Mouse (Mus musculus) stomach, embryonic 15.5 days (tissue): ENCODE results near the gene Zbtb21. TPM values are rescaled to one million over a fixed set of nuclear protein-coding genes. Genes with fewer than 3 reads are reported as not detected.
A peak's percentile ranks its signal among the peaks of the same experiment; 100 is the strongest.

Experiments
- ATAC-seq: fragments of 200-750 bp; cut with Nextera tagmentation; 2 replicates; pipeline ENCODE4 v1.8.0; 2017; ENCODE audit warnings: low read depth, moderate number of reproducible peaks, moderate TSS enrichment; ENCODE audit not compliant: insufficient read depth, low FRiP score
- H3K27ac ChIP-seq: fragments of 300-500 bp; sonication (generic); 2 replicates; pipeline ENCODE4 v1.5.1; 2015; ENCODE audit warnings: mild to moderate bottlenecking, inconsistent platforms
- H3K27me3 ChIP-seq: fragments of 300-500 bp; sonication (generic); replicated peaks from 2 replicates; pipeline ENCODE4 v1.6.1; 2015; ENCODE audit warnings: inconsistent platforms
- H3K36me3 ChIP-seq: fragments of 300-500 bp; sonication (generic); 2 replicates; pipeline ENCODE4 v1.6.1; 2015; ENCODE audit warnings: inconsistent platforms
- H3K4me1 ChIP-seq: fragments of 300-500 bp; sonication (generic); 2 replicates; pipeline ENCODE4 v1.6.1; 2015; ENCODE audit warnings: inconsistent platforms
- H3K4me2 ChIP-seq: fragments of 300-500 bp; sonication (generic); 2 replicates; pipeline ENCODE4 v1.6.1; 2015; ENCODE audit warnings: mild to moderate bottlenecking, inconsistent platforms
- H3K4me3 ChIP-seq: fragments of 300-500 bp; sonication (generic); replicated peaks from 2 replicates; pipeline ENCODE4 v1.5.1; 2015; ENCODE audit warnings: inconsistent platforms
- H3K9ac ChIP-seq: fragments of 300-500 bp; sonication (generic); 2 replicates; pipeline ENCODE4 v1.6.1; 2015; ENCODE audit warnings: inconsistent platforms
- H3K9me3 ChIP-seq: fragments of 300-500 bp; sonication (generic); 2 replicates; pipeline ENCODE4 v1.6.1; 2016; ENCODE audit warnings: inconsistent platforms
- WGBS: fragments of 180-500 bp; shearing (Covaris S2); methylation state at CpG from one replicate; pipeline ENCODE4 v1.1.7; 2015; 5-methylcytosine and 5-hydroxymethylcytosine counted together
- polyA plus RNA-seq: library from polyadenylated mRNA; unstranded; fragments of >200 nt; fragmentation: Nextera tagmentation; extraction: Ambion mirVana; gene quantifications from 2 replicates; pipeline ENCODE4 v1.2.1, GENCODE M21; 2015

Gene Zbtb21
- polyA plus RNA-seq, 1 experiment from 2014 or later, result 11.0 TPM

DNA sequence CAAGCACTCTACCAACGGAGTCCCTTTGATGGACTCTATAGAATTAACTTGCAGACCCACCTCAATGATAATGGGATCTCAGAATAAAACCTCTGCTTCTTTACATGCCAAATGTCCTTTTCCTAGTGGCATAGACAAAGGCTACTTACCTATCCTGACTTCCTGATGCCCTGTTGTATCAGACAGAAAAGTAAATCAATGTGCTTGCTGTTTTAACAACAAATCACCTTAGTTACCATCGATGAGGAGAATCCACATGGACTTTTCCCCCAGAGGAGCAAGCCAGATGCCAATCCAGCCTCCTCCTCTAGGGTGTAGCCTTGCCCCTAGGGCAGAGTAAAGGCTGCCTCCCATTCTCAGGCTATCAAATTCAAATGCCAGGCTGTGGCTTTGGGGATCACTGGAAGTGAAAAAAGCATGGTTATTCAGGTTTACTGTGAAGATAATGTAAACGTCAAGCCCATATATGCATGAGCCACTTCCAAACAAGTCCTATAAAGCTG lies 21.9 kb downstream of the Zbtb21 start:
- H3K4me3 ChIP-seq, result no peak overlapping the region
- WGBS, result 84% methylated on average over 3 of the region's 3 CpGs
- H3K27me3 ChIP-seq, result no peaks in the 10 kb centered on the region
- no peak for ATAC-seq
- H3K36me3 ChIP-seq, result no peaks in the 10 kb centered on the region
- H3K9ac ChIP-seq, result no peak overlapping the region
- H3K4me1 ChIP-seq, result no peaks in the 10 kb centered on the region
- H3K4me2 ChIP-seq, result no peak overlapping the region
- H3K9me3 ChIP-seq, result no peaks in the 10 kb centered on the region
- no peak overlapping the region for H3K27ac ChIP-seq

DNA sequence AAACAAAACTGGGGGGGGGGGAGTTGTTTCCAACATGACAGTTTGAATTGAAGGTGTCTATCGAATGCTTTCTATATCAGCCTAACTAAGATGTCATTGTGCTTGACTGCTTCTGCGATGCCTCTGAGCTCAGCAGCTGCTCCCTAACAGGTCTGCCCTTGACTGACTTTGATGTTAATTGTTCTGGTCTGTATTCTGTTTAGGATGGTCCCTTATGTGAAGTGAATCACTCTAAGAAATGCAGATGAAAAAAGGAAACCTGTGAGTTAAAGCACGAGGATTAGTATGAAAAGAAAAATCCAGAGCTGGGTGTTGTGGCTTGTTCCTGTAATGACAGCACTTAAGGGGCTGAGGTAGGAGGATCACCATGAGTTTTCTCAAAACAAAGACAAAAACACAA lies 26.6 kb downstream of the Zbtb21 start:
- Histone ChIP-seq H3K4me2 (no peak overlapping the region), H3K9ac (no peak overlapping the region), H3K9me3 (no peaks in the 10 kb centered on the region), H3K4me1 (no peaks in the 10 kb centered on the region), H3K27ac (no peak overlapping the region), H3K36me3 (no peaks in the 10 kb centered on the region), H3K4me3 (no peak overlapping the region), H3K27me3 (no peaks in the 10 kb centered on the region)
- ATAC-seq, result no peak
- 84% methylated on average over 3 of the region's 3 CpGs for WGBS

DNA sequence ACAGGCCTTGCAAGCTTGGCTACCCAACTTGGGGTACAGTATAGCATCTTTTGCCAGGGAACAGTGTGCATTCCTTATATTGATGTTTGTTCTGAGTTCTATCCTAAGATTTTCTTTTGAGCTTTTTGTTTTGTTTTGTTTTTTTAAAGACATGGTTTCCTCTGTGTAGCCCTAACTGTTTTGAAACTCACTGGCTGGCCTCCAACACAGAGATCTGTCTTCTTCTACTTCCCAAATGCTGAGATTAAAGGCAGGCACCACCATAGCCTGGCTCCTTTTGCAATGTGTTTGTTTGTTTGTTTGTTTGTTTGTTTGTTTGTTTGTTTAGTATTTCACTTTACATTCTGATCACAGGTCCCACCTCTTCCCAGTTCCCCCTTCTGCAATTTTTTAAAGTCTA lies 32.2 kb downstream of the Zbtb21 start:
- Histone ChIP-seq H3K4me2 (no peak overlapping the region), H3K9ac (no peak overlapping the region), H3K36me3 (no peaks in the 10 kb centered on the region), H3K9me3 (no peaks in the 10 kb centered on the region), H3K4me3 (no peak overlapping the region), H3K27ac (no peak overlapping the region), H3K4me1 (no peaks in the 10 kb centered on the region), H3K27me3 (no peaks in the 10 kb centered on the region)
- ATAC-seq, result no peak

DNA sequence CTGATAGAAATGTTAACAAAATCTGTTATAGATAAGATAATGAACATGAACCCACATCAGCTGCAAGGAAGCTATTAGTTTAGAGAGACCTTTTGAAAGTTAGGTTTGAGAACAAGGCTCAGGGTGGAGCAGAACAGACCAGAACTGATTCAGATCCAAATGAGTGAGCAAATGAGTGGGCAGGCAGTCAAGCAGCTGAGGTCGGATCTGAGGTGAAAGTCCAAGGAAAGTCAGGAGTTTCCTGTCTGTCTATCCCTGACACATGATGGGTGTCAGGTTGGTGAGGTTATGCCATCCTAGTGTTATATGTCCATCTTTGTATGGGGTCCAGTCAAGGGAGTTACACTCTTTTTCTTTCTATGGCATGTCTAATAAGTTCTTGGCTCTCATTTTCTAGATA lies 32.9 kb downstream of the Zbtb21 start:
- Histone ChIP-seq H3K27ac (no peak overlapping the region), H3K9ac (no peak overlapping the region), H3K4me1 (no peaks in the 10 kb centered on the region), H3K4me3 (no peak overlapping the region), H3K27me3 (no peaks in the 10 kb centered on the region), H3K36me3 (no peaks in the 10 kb centered on the region), H3K4me2 (no peak overlapping the region), H3K9me3 (no peaks in the 10 kb centered on the region)
- no peak for ATAC-seq
- WGBS, result 41% methylated on average over 1 of the region's 1 CpGs

DNA sequence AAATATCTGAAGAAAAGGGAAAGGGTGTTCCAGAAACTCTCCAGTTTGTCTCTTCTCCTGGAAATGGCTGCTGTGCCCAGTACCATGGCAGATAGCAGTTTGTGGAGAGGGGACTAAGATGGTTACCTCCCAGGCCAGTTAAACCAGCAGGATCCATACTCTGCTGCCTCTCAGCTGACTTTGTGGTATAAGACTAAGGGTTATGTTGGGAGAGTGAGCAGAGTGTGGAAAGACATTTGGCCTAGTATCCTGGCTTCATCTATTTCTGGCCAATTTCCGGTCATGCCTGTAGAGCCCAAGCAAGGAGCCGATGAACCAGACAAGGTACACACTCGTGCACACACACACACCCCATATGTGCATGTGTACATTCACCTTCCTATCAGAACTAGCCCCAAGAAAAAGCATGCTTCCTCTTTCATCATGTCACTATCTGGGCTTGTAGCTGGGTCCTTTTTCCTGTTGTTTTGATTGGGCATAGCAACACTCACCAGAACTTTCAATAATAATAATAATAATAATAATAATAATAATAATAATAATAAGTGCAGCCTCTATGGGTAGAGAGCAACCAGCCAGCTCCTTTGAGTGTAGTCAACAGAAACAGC lies 35.0 kb downstream of the Zbtb21 start:
- Histone ChIP-seq H3K9ac (no peak overlapping the region), H3K4me3 (no peak overlapping the region), H3K9me3 (no peaks in the 10 kb centered on the region), H3K4me1 (0 out of 2 replicates have a peak, but pooled peaks cover 4% of the 10 kb centered on the region), H3K27ac (no peak overlapping the region), H3K36me3 (no peaks in the 10 kb centered on the region), H3K27me3 (no peaks in the 10 kb centered on the region), H3K4me2 (no peak overlapping the region)
- no peak for ATAC-seq
- WGBS, result 90% methylated on average over 3 of the region's 3 CpGs

DNA sequence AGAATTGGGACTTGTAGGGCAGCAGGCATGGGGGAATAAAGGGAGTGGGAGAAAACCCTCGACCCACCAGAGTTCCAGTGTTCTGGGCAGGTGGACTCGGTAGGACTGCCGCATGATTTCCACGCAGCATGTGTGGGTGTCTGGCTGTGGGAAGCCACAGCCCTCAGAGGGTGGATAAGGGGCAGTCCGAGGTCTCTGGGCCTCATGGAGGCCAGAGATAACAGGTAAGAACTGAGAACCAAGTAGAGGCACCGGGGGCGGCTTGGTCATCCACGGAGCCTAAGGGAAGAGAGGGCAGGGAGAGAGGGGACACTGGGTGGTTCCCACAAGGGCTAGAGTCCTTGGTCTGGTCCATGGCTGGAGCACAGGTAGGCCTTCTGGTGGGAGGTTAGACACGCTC lies 36.0 kb downstream of the Zbtb21 start:
- no peak for ATAC-seq
- Histone ChIP-seq H3K27me3 (no peaks in the 10 kb centered on the region), H3K27ac (no peak overlapping the region), H3K9me3 (no peaks in the 10 kb centered on the region), H3K4me3 (no peak overlapping the region), H3K9ac (no peak overlapping the region), H3K4me1 (0 out of 2 replicates have a peak, but pooled peaks cover 4% of the 10 kb centered on the region), H3K36me3 (no peaks in the 10 kb centered on the region), H3K4me2 (no peak overlapping the region)
- WGBS, result 80% methylated on average over 9 of the region's 9 CpGs

DNA sequence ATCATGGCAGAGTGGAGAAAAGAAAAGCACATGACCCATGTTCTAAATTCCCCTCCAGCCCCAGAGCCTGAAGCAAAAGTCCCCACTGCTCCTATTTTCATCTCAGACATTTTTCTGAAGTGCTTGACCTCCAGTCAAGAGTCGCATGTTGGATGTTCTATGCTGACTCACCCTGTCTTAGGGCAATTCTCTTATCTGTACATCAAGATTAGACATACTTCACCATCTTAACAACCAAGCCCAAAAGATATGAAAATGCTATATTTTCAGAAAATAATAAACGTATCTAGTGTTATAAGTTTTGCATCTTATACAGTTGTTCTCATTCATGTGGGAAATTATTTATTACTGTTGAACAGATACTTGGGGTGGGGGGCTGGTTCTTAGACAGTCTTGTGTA lies 36.7 kb downstream of the Zbtb21 start:
- 84% methylated on average over 2 of the region's 2 CpGs for WGBS
- Histone ChIP-seq H3K9ac (no peak overlapping the region), H3K27me3 (no peaks in the 10 kb centered on the region), H3K4me1 (peaks cover 4% of the 10 kb centered on the region; the same call in 1 of the 2 replicates), H3K27ac (no peak overlapping the region), H3K9me3 (no peaks in the 10 kb centered on the region), H3K36me3 (no peaks in the 10 kb centered on the region), H3K4me2 (no peak overlapping the region), H3K4me3 (no peak overlapping the region)
- ATAC-seq, result no peak

DNA sequence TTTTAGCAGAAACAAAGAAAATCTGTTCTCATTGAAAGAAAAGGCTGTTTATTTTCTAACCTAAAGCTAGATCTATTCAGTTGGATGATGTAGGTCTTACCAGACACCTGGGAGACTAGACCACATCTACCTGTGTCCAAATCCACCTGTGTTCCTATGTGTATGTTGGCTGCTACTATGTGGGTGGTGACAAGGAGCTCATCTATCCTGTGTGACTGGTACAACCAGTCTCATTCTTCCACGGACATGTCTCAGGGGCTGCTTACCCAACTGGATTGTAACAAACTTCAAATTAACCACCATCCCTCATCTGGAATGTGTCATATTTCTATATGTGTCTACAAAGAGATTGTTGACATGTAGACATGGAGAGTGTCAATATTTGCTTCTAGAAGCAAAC lies 38.7 kb downstream of the Zbtb21 start:
- no peak overlapping the region for H3K4me2 ChIP-seq
- WGBS, result 50% methylated on average over 1 of the region's 1 CpGs
- no peaks in the 10 kb centered on the region for H3K36me3 ChIP-seq
- no peak overlapping the region for H3K27ac ChIP-seq
- ATAC-seq, result no peak
- H3K9me3 ChIP-seq, result no peaks in the 10 kb centered on the region
- peaks cover 4% of the 10 kb centered on the region; the same call in 1 of the 2 replicates for H3K4me1 ChIP-seq
- H3K4me3 ChIP-seq, result no peak overlapping the region
- H3K27me3 ChIP-seq, result no peaks in the 10 kb centered on the region
- no peak overlapping the region for H3K9ac ChIP-seq

DNA sequence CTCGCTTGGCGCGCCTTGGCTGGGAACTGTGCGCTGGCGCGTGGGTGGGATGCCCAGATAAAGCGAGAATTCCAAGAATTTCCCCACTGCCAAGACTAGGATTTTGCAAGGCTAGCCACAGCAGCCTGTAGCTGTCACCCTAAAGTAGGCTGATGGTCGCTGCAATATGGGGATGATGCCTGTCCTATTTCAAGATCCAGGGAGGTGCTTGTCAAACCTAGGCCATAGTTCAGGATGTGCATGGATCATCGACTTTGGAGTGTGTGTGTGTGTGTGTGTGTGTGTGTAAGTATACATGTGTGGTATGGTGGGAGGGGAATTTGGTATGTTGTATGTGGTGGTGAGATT lies 39.7 kb downstream of the Zbtb21 start:
- H3K4me1 ChIP-seq, result peaks cover 4% of the 10 kb centered on the region; the same call in 1 of the 2 replicates
- no peak overlapping the region for H3K27ac ChIP-seq
- no peaks in the 10 kb centered on the region for H3K9me3 ChIP-seq
- 1% methylated on average over 9 of the region's 9 CpGs for WGBS
- peak overlapping the region; percentile 82 for H3K4me3 ChIP-seq
- peak; percentile 25; the same call in 1 of the 2 replicates for ATAC-seq
- no peaks in the 10 kb centered on the region for H3K36me3 ChIP-seq
- peak overlapping the region; percentile 85 for H3K4me2 ChIP-seq
- no peaks in the 10 kb centered on the region for H3K27me3 ChIP-seq
- H3K9ac ChIP-seq, result no peak overlapping the region

DNA sequence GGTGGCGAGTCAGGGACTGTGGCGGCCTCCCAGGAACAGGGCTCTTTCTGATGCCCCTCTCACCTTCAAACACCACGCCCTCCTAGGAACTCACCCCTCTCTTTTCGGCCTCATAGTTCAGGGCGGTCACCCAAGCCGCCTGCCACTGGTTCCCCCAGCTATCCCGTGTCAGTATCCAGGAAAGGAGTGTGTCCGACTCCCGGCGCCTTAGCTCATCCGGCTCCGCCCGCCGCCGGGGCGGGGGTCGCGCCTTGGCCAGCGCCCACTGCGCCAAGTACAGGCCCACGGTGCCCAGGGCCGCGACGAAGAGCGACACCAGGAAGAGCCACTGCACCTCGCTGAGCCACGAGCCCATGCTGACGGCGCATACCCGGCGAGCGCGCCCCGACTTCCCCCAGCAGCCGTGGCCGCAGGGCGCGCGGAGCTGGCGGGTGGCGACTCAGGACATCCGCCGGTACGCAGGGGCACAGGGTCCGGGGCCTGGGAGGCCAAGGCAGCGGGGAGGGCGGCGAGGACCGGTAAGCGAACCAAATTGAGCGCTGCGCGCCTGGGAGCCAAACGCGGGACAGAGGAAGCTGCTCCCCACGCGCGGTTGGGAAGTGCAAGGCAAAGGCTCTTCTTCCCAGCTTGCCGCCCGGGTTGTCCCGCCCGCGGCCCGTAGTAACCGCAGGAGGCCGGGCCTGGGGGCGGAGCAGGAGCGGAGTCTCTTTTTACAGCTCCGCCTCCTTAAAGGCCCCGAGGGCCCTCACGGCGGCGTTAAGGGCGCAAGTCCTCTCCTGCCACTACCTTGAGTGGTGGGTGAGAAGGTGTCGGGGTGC lies 40.3 kb downstream of the Zbtb21 start:
- Histone ChIP-seq H3K27ac (peak overlapping the region; percentile 80), H3K4me3 (peak overlapping the region; percentile 82), H3K9ac (peak overlapping the region; percentile 59), H3K4me1 (peaks cover 4% of the 10 kb centered on the region; the same call in 1 of the 2 replicates), H3K4me2 (peak overlapping the region; percentile 85), H3K27me3 (no peaks in the 10 kb centered on the region), H3K36me3 (no peaks in the 10 kb centered on the region), H3K9me3 (no peaks in the 10 kb centered on the region)
- under 1% methylated on average over 75 of the region's 75 CpGs for WGBS
- ATAC-seq, result peak; percentile 93

DNA sequence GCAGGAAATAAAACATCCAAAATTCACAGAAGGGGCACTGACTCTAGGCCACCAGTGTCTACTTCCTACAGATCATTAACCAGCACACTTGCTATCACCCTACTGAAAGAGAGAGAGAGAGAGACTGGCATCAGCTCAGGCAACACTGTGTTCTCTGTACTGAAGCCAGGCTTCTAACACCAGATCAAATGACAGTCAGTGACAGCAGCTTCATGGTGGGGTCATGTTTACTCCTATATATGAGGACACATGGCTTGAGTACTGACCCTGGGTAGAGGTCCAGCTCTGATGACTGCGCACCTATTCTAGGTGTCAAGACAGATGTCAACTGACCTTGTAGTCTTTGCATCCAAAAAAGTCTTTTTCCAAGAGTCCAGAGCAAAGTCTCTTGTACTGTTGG lies 41.8 kb downstream of the Zbtb21 start:
- no peak overlapping the region for H3K4me2 ChIP-seq
- H3K27me3 ChIP-seq, result no peaks in the 10 kb centered on the region
- H3K4me3 ChIP-seq, result no peak overlapping the region
- H3K4me1 ChIP-seq, result peaks cover 4% of the 10 kb centered on the region; the same call in 1 of the 2 replicates
- no peak overlapping the region for H3K27ac ChIP-seq
- no peak for ATAC-seq
- no peaks in the 10 kb centered on the region for H3K9me3 ChIP-seq
- H3K9ac ChIP-seq, result no peak overlapping the region
- WGBS, result 91% methylated on average over 1 of the region's 1 CpGs
- no peaks in the 10 kb centered on the region for H3K36me3 ChIP-seq

DNA sequence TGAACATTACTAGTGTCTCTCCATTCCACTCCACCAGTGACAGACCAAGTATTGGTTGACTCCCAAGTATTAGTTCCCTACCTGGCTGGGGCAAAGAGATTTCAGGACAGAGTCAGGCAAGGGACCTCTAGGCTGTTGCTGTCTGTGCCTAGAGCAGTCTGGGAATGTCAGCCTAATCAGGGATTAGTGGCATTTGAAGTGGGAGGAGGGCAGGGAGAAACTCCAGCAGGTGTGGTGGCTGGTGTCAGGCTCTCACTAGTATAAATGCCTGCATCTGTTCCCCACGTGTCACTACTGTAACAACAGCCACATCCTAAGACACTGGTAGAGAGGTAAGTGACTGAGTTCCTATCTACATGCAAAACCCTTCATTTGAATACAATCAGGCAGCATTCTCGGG lies 42.6 kb downstream of the Zbtb21 start:
- H3K4me2 ChIP-seq, result no peak overlapping the region
- ATAC-seq, result no peak

More for the DNA sequence above, 42.6 kb downstream of the Zbtb21 start:
- Histone ChIP-seq H3K9me3 (no peaks in the 10 kb centered on the region), H3K36me3 (no peaks in the 10 kb centered on the region), H3K27me3 (no peaks in the 10 kb centered on the region), H3K4me3 (no peak overlapping the region), H3K27ac (no peak overlapping the region), H3K4me1 (peaks cover 4% of the 10 kb centered on the region; the same call in 1 of the 2 replicates), H3K9ac (no peak overlapping the region)
- 41% methylated on average over 2 of the region's 2 CpGs for WGBS
